Mouse (Mus musculus) yolk sac, embryonic 10.5 days (tissue): ENCODE data around the gene Atraid.
A peak's percentile ranks its signal among the peaks of the same experiment; 100 is the strongest.

Experiments used
- DNase-seq: peaks from one replicate; pipeline ENCODE4 v3.0.0-alpha.2; 2017; ENCODE audit warnings: low spot score

Atraid gene

DNA sequence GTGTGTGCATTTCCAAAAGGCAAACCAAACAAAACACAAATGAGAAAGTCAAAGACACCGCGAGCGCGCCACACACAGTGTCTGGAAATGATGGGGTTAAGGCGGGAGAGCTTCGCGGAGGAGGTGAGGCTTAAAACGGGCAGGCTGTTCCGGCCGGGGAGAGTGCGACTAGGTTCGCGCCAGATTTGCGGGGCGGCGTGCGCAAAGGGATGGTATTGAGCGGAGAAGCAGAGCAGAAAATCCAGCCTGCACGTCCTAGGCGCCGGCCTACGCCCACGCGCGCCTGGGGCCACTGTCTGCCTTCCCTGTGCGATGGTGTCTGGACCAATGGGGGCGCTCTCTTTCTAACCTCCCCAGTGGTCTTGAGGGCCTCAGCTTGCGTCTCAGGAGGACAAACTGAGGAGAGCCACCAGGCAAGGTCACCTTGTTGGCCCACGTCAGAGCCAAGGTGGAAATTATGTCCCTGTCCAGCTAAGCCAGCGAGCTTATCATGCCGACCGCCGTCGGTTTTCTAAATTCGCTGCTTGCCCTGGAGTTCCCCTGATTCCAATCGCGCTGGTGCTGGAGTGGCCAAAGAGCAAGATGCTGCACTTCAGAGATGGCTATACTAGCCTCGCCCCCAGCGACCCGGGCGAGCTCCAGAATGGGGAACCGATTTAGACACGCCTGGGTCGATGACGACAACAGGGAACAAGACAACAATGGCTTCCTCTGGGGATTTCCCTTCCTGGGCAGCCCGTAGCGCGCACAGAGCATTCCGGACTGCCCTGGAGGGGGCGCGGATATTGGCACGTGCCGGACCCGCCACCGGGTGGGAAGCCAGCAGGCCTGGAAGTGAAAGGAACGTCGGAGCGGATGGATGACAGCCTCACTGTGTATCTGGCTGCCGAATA is 46.9 kb downstream of the Atraid start:
- DNase-seq: peak; percentile 22

DNA sequence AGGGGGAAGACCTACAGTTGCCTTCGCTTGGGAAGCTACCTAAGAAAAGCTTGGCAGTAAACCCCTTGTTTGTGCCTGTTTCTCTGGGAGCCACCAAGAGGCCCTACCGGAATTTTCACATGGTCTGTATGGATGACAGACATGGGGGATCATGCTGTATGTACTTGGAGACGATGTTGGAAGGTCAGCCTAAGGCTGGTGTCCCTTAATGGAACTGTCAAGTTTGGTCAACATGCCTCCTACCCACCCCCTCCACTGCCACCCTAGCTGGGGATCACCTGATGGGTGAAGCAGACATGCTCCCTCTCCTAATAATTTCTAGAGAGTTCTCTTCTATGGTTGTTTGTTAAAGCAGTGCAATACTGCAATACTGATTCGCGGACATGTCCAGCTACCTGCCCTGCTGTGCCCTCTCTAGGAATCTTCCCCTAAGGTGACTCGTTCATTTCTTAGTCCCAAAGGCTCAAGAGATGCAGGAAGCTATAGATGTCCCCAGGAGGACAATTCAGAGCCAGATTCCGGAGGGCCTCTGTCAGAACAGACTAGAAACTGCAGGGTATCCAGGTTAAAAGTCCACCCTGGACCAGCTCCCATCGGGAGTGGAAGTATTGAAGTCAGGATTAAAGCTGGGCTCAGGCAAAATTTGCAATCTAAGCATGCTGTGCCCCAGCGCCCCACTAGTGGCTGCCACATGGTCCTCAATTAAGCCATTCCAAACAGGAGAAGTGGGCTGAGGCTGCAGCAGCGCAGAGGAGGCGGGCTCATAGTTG is 47.8 kb downstream of the Atraid start:
- no peak for DNase-seq
